Mouse (Mus musculus): Measurements from ENCODE around the gene Arhgap17.

The Arhgap17 gene

DNA sequence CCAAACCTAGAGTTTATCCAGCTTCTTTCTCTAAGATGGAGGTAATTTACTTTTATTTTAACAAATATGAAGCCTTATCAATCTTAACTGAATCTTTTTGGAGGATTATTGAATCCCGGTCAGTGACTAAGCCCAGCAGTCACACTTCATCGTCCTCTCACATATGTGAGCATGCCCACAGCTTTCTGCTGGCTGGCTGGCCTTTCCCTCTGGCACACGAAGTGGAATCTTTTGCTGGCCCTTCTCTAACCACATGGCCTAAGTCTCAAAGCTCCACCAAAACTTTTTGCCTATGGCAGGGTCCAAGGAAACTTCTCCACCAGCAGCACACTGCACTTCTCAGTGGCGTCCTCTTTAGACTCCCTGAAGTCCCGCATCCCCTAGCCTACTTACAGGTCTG is 27.8 kb downstream of the Arhgap17 start:
- DNase-seq (ENCODE audit: low read depth), result peak; percentile 46

DNA sequence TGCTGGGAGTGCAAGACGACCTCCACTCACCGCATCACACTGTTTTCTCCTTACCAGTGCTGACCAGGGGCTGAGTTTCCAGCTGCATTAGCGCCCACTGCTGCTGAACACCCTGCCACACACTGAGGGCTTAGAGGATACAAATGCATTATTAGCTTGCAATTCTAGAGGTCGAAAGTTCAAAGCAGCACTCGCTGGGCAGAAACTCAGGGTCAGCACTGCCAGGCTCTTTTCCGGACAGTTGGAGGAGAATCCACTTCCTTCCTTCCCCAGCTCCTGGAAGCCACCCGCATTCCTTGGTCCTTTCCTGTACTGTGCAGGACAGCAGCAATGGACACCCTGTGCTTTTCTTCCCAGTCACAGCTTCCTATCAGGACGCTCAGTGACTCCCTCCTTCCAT is 31.4 kb downstream of the Arhgap17 start:
- no peak for DNase-seq (ENCODE audit: low read depth)

DNA sequence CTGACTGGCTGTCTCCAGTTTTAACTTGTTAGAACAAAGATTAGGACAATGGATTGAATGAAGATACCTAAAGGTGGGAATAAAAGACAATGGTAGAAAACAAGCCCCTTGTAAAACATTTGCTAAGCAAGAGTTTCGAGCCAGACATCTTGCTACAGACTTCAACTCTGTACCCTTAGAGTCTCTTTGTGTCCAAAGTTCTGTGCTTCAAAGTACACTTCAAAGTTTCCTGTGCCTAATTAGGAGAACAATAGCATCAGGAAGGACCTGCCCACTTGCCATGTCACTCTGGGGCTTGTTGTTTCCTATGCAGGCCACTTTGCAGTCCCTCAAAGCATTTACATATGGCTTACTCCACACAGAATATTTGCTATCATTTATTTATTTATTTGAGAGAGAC is 33.4 kb downstream of the Arhgap17 start:
- no peak for DNase-seq (ENCODE audit: low read depth)

DNA sequence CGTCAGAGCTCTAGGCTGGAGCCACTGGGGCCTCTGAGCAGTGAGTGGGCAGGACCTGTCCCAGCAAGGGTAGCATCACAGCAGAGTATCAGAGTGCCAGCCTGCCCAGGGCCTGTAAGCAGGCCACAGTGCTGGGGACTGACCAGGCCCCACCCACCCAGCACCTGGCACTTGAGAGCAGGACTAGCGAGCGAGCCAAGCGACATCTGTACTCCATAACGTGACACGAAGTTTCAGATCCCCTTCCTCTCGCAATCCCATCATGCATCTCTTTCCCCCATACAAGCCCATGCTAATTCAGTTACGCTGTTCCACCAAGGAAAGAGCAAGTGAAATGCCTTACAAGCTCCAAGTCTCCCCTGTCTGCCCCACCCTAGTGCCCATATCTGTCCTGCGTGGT is 39.2 kb downstream of the Arhgap17 start:
- DNase-seq (ENCODE audit: low read depth), result no peak

DNA sequence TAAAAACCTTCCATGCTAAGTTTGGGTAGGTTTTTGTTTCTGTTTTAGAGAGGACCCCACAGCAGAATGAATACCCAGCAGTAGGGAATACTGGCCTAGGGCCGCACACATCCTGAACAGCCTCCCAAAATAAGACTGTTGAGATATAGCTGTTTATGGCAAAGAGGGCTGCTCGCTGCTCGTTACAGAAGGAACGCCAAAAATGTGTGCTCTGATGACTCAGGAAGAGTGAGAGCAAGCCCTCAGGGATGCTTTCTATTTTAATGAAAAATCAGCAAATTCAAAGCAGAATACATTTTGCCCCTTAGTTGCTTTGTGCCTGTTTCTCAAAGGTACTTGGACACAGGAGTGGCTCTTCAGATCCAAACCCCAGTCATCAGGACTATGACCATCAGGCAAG is 41.8 kb downstream of the Arhgap17 start:
- no peak for DNase-seq (ENCODE audit: low read depth)

DNA sequence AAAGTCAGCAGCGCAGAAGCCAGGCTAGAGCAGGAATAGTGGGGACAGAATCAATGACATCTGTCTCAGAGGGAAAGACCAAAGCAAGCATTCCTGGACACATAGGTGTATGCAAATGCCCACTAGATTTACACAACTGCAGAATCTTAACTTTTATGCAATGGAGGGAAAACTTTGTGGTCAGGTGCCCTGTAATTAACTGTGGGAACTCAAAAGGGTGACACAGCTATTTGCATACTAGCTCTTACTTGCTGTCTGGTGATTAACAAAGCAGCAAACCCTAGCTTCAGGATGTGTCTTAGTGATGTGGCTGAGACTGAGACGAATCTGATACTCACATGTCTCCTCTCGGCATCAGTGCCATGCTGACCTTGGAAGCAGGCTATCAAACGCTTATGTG is 42.8 kb downstream of the Arhgap17 start:
- DNase-seq (ENCODE audit: low read depth), result no peak

DNA sequence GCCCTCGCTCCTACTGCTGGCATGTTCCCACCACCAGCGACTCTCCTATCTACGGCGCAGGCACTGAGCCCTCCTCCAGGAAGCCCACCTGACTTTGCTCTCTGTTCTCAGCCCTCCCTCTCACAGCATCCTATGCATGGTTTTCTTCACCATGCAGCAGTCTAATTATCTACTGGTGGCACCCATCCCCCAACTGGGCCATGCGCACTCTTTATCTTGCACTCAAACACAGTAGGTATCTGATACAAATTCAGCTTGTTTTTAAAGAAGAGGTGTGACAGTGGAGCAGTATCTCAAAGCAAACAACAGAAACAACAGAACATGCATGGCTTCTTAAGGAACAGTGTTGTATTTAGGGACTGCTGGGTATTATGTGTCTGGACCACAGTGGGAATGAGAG is 43.7 kb downstream of the Arhgap17 start:
- DNase-seq (ENCODE audit: low read depth), result no peak

DNA sequence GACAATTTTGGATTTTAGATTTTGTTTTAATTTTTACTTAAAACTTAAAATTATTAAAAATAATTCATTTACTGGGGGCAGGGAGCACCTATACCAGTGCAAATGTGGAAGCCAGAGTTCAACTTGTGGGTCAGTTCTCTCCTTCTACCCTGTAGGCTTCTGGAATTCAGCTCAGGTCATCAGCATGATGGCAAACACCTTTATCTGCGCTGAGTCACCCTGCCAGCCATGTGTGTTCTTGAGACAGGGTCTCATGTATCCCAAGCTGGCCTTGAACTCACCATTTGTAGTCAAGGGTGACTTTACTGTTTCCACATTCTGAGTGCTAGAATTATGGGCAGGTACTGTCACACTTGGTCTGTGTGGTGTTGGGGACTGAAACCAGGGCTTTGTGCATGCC is 45.6 kb downstream of the Arhgap17 start:
- no peak for DNase-seq (ENCODE audit: low read depth)

DNA sequence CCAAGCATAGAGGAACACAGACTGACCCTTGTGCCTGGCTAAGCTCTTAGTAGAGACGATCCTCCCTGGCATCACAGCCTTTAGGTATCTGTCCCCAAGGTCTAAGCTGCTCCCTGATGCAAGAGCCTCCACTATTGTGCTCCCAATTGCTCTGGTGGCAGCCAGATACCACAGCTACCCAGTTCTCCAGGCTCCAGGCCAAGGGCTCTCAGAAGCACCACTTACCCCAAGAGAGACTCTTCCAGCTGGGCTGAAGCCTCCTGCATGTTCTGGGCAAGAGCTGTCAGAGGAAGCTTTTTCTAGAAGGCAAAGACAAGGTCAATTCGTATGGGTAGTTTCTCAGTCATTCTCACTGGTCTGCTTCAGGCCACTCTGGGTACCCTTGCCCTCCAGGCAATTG is 46.3 kb downstream of the Arhgap17 start:
- no peak for DNase-seq (ENCODE audit: low read depth)

DNA sequence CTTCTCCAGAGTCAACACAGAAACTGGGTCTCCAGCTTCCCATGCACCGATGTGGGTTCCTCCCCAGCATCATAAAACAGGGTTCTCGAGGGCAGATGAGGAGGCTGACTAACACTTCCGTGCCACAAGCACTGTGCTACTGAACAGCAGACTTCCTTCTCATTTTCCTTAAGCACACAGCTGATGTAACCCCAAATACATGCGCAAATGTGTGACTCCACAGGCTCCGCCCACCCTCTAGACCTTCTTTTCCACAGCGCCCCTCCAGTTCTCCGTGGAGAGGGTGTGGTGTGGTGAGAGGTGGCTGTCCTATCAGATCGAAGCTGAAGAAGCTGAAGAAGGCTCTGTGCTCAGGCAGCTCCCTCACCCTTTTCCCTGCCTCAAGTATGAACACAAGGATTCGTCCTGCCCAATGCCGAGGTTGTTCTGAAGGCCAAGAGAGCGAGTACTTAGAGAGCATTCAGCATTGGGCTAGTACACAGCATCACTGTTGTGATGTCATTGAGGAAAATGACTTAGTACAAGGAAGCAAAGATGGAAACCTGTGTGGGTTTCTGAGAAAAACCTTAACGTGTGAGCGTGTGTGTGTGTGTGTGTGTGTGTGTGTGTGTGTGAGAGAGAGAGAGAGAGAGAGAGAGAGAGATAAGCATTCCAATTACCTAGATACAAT is 47.1 kb downstream of the Arhgap17 start:
- DNase-seq (ENCODE audit: low read depth), result no peak

DNA sequence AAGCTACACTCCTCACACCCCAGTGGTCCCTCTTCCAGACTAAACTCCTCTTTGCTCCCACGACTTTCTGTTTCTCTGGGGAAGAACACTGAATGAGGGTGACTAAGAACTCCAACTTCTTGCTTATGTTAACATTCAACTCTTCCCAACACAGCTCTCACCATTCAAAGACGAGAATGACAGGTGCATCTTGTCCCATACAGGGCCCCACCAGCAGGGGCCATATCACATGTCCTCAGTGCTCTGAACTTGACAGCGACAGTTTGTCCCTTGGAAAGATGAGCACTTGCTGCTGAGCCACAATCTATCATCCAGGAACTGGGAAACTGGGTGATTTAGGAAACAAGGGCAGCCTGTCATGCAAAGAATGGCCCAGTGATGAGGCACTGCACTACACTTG is 57.0 kb downstream of the Arhgap17 start:
- DNase-seq (ENCODE audit: low read depth), result no peak

DNA sequence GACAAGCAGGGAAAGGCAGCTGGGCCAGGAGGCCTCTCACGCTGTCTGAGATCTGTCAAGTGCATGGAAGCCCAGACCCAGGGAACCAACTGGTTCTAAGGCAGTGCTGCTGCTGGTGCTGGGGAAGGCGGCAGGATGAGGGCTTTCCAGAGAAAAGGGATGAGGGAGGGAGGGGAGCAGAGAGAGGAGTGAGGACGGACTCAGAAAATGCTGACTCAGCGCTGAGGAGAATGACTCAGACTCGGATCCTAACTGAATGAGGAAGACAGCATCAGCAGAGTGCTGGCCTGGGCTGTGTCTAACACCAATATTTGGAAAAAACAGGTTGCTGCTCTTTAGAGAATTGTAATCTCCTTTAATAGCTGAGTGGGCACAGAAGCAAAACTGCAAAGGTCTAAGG is 57.9 kb downstream of the Arhgap17 start:
- DNase-seq (ENCODE audit: low read depth), result no peak

DNA sequence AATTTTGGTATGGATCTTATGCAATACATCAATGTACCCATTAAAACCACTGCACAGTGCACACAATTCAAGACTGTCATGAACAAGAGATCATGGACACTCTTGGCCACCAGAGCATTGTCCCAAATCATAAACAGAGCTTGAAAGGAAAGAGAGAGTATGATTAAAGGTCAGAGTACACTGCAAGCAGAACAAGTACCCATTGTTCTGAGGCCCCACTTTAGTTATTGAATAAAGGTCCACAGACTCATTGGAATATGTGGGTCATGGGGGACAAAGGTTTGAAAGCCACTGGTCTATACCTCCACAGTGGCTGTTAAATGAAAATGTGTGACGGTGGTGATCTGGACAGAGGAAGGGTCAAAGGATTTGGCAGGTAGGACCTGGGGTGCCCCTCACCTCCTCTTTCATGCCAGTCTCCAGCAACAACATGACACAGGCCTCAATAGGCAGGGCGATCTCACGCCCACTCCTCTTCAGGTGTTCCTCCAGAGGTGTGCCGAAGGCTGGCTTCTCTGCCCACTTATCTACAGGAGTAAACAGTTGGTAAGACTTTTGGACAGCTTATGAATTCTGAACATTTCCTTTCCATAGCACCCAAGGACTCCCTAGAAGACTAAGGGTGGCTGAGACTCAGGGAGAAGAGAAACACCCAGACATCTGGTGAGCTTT is 61.7 kb downstream of the Arhgap17 start:
- DNase-seq (ENCODE audit: low read depth), result no peak

DNA sequence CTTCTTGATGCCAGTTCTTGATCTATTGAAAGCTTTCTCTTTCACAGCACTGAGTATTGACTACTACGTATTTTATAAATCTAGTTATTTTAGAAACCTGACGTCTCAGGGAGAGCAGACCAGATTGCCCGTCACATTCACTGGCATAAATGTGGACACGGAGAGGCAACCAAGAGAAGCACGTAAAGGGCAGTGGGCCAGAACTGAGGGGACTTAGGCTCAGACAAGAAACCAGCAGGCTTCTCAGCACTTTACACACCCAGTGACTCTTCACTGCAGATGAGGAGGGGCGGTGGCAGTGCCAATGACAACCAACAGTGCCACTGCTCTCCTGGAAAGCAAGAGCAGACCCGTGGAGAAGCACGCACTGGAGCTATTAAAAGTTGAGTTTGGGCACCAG is 62.5 kb downstream of the Arhgap17 start:
- DNase-seq (ENCODE audit: low read depth), result no peak

DNA sequence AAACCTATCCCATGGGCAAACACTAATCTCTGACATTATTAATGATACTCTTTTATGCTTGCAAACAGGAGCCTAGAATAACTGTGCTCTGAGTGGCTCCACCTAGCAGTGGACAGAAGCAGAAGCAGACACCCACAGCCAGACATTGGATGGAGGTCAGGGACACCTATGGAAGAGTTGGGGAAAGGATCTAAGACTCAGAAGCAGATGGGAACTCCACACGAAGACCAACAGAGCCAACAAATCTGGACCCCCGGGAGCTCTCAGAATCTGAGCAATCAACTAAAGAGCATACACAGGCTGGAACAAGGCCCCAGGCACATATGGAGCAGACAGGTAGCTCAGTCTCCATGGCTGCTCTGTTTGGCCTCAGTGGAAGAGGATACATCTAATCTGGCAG is 64.3 kb downstream of the Arhgap17 start:
- no peak for DNase-seq (ENCODE audit: low read depth)

DNA sequence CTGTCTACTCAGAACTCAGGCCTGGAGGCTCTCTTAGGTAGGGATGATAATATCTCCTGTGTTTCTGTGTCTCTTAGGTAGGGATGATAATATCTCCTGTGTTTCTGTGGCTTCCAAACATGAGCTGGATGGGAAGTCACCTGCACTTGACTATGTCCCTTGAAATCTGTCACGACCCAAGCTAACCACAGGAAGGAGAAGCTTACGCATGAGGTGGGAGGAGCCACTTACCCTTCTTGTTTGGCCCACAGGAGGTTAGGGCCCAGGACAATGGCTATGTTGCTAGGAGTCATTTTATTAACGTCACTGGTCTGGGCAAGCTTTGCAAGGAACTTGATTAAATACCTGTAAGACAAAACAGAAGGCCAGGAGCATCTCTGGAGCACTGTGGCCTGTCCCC is 69.5 kb downstream of the Arhgap17 start:
- DNase-seq (ENCODE audit: low read depth), result no peak

DNA sequence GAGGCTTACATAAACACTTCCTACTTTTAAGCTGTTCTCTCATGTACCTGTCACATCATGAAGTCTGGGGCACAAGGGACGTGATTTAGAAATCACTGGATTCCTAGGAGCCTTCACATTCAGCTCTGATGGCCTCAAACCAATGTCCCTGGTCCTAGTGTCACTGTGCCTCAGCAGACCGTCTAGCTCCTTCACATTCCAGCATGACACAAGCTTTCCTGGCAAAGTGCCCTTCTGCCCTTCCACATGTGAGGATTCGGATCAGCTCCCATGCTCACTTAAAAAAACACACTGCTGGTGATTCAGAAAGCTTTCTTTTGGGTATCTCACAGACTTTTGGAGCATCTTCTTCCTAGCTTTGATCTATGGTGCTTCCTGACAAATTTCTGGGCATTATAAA is 71.5 kb downstream of the Arhgap17 start:
- DNase-seq (ENCODE audit: low read depth), result no peak

DNA sequence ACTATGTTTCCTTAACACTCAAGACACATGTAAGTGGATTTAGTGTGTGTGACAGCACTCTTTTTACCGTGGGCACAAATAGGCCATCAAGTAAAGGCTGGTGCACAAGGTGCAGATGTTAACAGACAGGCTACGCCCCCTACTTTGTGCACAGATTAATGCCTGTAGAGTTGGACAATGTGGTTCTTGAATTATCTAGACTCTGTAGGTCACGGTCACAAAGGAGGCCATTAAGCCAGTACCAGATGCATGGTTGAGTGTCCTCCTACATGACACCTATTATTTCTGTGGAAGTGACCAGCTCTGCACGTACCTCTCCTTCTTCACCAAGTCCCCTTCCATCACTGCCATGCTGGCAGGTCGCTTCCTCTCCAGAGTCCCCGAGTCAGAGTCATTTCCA is 73.6 kb downstream of the Arhgap17 start:
- DNase-seq (ENCODE audit: low read depth), result no peak

DNA sequence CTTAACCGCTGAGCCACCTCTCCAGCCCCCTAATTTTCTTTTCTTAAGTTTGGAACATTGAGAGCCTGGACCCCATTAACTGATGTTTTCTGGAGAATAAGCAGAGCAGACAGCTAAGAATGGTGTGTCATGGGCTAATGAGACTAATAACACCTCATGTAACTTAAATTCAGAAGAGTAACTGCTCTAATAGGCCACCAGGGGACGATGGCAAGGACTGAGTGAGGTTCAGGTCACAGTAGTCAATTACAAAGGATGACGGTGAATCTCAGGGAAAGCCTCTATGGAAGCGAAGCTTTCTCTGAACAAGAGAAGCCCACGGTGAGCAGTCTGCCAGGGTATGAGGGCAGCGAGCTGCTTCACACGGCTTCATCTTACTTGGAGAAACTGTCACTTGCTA is 74.3 kb downstream of the Arhgap17 start:
- no peak for DNase-seq (ENCODE audit: low read depth)

DNA sequence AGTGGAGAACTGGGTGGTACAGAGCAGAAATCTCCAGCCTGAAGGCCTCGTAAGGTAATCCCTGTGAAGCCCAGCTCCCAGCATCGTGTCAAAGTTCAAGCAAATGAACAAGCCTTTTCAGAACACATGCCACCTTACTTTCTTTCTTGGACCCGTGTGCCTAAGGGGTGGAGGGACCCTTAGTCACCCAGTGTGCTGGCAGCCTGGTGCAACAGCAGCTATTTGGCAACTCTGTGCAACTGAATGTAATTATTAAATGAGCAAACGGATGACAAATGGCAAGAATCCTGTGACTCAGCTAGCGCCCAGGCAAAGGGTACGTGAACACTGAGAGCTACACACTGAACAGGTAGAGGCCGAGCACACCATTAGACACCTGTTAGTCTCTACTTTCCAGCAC is 75.8 kb downstream of the Arhgap17 start:
- peak; percentile 13 for DNase-seq (ENCODE audit: low read depth)

DNA sequence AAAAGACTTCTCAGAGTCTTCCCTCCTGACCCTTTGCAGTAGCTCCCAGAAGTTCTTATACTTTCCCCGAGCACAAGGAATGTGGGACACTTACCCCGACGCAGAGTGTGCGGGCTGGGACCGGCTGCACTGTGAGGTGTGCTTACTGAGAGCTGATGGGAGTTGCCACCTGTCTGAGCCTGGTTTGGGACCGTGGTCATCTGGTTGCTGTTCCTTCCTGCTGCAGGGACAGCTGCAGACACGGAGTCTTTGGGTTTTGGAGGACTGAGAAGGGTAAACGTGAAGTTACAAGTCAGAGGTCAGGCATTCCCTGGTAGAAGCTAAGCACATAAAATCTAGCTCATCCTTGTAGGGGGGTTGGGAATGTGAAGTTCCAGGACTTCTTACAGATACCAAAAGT is 77.8 kb downstream of the Arhgap17 start:
- DNase-seq (ENCODE audit: low read depth), result no peak

DNA sequence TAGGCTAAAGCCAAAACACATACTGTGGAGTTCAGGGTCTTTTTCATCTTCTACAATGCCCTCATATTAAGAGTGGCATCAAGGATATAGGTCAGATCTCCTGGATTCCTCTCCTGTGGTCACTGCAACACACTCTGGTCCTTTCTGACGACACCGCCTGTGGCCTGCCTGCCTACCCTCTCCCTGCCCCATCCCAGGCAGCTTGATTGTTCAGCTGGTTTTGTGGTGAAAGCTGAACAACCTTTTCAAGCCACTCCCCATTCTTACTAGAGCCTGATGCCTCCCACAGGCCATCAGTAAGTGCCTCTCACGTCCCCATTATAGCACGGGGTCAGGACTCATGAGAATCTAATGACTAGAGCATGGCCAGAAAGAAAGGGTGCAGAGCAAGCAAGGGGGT is 80.5 kb downstream of the Arhgap17 start:
- DNase-seq (ENCODE audit: low read depth), result no peak

DNA sequence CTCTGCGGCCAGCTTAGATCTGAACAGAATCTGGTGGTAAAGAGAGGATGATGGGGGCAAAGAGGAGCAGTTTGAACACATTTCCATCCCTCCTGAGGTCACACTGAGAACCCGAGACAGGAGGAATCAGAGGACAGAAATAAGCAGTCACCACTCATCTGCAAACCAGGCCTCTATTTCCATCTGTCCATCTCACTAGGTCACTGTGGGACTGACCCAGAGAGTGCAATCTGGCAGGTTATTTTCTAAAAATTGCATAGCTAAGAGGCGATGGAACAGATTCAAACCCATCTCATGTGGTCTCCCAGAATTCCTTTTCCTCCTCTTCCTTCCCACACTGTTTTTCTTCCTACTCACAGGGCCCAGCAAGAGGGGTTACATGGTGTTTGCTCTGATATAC is 81.8 kb downstream of the Arhgap17 start:
- DNase-seq (ENCODE audit: low read depth), result no peak

DNA sequence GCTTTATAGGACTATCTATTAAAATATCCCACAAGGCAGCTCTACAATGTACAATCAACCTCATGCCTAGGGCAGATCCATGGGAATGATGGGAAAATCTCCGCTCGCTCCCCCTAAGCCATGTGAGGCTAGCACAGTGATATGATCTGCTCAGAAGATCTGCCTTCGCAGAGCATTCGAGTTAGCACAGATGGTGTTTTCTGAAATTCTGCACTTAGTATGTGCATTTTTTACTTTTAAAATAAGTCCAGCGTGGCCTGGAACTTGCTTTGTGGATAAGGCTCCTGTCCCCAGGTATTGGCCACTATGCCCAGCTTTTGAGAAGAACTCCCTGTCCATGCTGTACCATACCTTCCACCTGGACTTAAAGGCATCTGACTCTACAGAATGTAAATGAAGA is 83.8 kb downstream of the Arhgap17 start:
- no peak for DNase-seq (ENCODE audit: low read depth)

Measured in fibroblast of lung, adult 2 months (primary cell).